ENCODE assay signal across 8 mouse cellular contexts in the genomic region with DNA sequence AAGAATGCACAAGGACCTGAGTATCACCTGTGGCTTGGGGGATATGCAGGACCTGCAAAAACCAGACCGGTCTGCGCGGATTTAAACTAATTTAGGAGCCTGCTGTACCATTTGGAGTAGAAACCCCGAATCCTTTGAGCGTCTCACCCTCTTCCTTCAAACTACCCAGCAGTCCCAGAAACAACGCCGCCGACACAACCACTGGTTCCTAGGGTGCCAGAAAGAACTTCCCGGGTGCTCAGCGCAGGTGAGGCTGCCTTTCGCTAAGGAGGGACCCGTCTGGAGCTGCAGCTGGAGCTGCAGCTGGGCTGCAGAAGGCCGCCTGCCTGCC. TPM values are rescaled to one million over a fixed set of nuclear protein-coding genes. Genes with fewer than 3 reads are reported as not detected.
DNase-seq lines count a peak whose midpoint lies in the region; ATAC-seq and TF ChIP-seq lines count a peak whose summit lies in the region.

No protein-coding gene starts in this region.

- peak overlapping the region; percentile 83 for H3K4me2 ChIP-seq in neural tube, embryonic 11.5 days (ENCODE audit: low read depth)
- H3K4me2 ChIP-seq in embryonic facial prominence, embryonic 15.5 days (replicated peaks), result peak overlapping the region; percentile 64
- peak overlapping the region; percentile 83 for H3K4me2 ChIP-seq in limb, embryonic 14.5 days (replicated peaks; ENCODE audit: low read depth, low read length, severe bottlenecking)
- peak overlapping the region; percentile 80 for H3K4me2 ChIP-seq in stomach, embryonic 15.5 days

- TF ChIP-seq POLR2A in limb, embryonic 14.5 days (IDR thresholded peaks at IDR 0.05; ENCODE audit: borderline replicate concordance, extremely low read depth, insufficient read depth, insufficient read length), result no peak

- H3K4me1 ChIP-seq in neural tube, embryonic 11.5 days (ENCODE audit: control insufficient read depth, insufficient read depth, low read length), result no peaks in the 10 kb centered on the region
- peaks cover 13% of the 10 kb centered on the region for H3K4me1 ChIP-seq in embryonic facial prominence, embryonic 15.5 days
- H3K4me1 ChIP-seq in limb, embryonic 14.5 days (ENCODE audit: control insufficient read depth, insufficient read depth, low read length), result peaks cover 6% of the 10 kb centered on the region; the same call in 1 of the 2 replicates
- 0 out of 2 replicates have a peak, but pooled peaks cover 6% of the 10 kb centered on the region for H3K4me1 ChIP-seq in stomach, embryonic 15.5 days

- peak overlapping the region; percentile 75 for H3K9ac ChIP-seq in neural tube, embryonic 11.5 days (ENCODE audit: low read length)
- peak overlapping the region; percentile 78 for H3K9ac ChIP-seq in embryonic facial prominence, embryonic 15.5 days
- peak overlapping the region; percentile 74 for H3K9ac ChIP-seq in limb, embryonic 14.5 days (ENCODE audit: low read depth, low read length, severe bottlenecking)
- H3K9ac ChIP-seq in stomach, embryonic 15.5 days, result peak overlapping the region; percentile 69

- peak overlapping the region; percentile 73 for H3K4me3 ChIP-seq in neural tube, embryonic 11.5 days (ENCODE audit: low read depth, low read length)
- H3K4me3 ChIP-seq in embryonic facial prominence, embryonic 15.5 days (replicated peaks), result peak overlapping the region; percentile 88
- H3K4me3 ChIP-seq in limb, embryonic 14.5 days (replicated peaks; ENCODE audit: low read length), result peak overlapping the region; percentile 78
- peak overlapping the region; percentile 86 for H3K4me3 ChIP-seq in stomach, embryonic 15.5 days (replicated peaks)

- no peaks in the 10 kb centered on the region for H3K36me3 ChIP-seq in neural tube, embryonic 11.5 days (ENCODE audit: control insufficient read depth, insufficient read depth, low read length)
- H3K36me3 ChIP-seq in embryonic facial prominence, embryonic 15.5 days, result 0 out of 2 replicates have a peak, but pooled peaks cover 4% of the 10 kb centered on the region
- 0 out of 2 replicates have a peak, but pooled peaks cover 7% of the 10 kb centered on the region for H3K36me3 ChIP-seq in limb, embryonic 14.5 days (ENCODE audit: control insufficient read depth, insufficient read depth, low read length)
- H3K36me3 ChIP-seq in stomach, embryonic 15.5 days, result no peaks in the 10 kb centered on the region

- DNase-seq in neural tube, embryonic 11.5 days (ENCODE audit: low spot score), result no peak
- DNase-seq in neural tube, embryonic 10.5 days (ENCODE audit: extremely low spot score, low spot score), result no peak
- peak; percentile 3 for DNase-seq in limb, embryonic 14.5 days (ENCODE audit: low spot score)
- no peak for DNase-seq in ovary, postnatal 36 days (ENCODE audit: low spot score)
- no peak for DNase-seq in gastrocnemius, postnatal 4 days (ENCODE audit: low spot score in 2 of 2)
- no peak for DNase-seq in layer of hippocampus, postnatal 14 days (ENCODE audit: low spot score in 2 of 2)

- peak overlapping the region; percentile 45; the same call in 1 of the 2 replicates for H3K27ac ChIP-seq in neural tube, embryonic 11.5 days (ENCODE audit: low read depth, low read length)
- H3K27ac ChIP-seq in embryonic facial prominence, embryonic 15.5 days (replicated peaks), result peak overlapping the region; percentile 82
- peak overlapping the region; percentile 64; the same call in 1 of the 2 replicates for H3K27ac ChIP-seq in limb, embryonic 14.5 days (replicated peaks; ENCODE audit: low read depth, low read length)
- H3K27ac ChIP-seq in stomach, embryonic 15.5 days, result peak overlapping the region; percentile 90; the same call in 1 of the 2 replicates

- ATAC-seq in neural tube, embryonic 11.5 days (ENCODE audit: insufficient read depth, low FRiP score, low TSS enrichment), result no peak; the same call in 1 of the 2 replicates
- no peak for ATAC-seq in embryonic facial prominence, embryonic 15.5 days (ENCODE audit: insufficient number of reproducible peaks, low FRiP score, low TSS enrichment, low read depth)
- ATAC-seq in limb, embryonic 14.5 days (ENCODE audit: low FRiP score, low read depth), result peak; percentile 13; the same call in 1 of the 2 replicates
- no peak for ATAC-seq in stomach, embryonic 15.5 days (ENCODE audit: insufficient read depth, low FRiP score, low read depth)

- under 1% methylated on average over 13 of the region's 13 CpGs for WGBS in neural tube, embryonic 11.5 days
- WGBS in embryonic facial prominence, embryonic 15.5 days, result under 1% methylated on average over 13 of the region's 13 CpGs
- WGBS in limb, embryonic 14.5 days, result under 1% methylated on average over 13 of the region's 13 CpGs
- WGBS in stomach, embryonic 15.5 days, result under 1% methylated on average over 13 of the region's 13 CpGs

- H3K27me3 ChIP-seq in neural tube, embryonic 11.5 days (ENCODE audit: control insufficient read depth, insufficient read depth, low read length), result no peaks in the 10 kb centered on the region
- no peaks in the 10 kb centered on the region for H3K27me3 ChIP-seq in embryonic facial prominence, embryonic 15.5 days
- H3K27me3 ChIP-seq in limb, embryonic 14.5 days (ENCODE audit: control insufficient read depth, insufficient read depth, low read length), result no peaks in the 10 kb centered on the region
- no peaks in the 10 kb centered on the region for H3K27me3 ChIP-seq in stomach, embryonic 15.5 days (replicated peaks)

- H3K9me3 ChIP-seq in neural tube, embryonic 11.5 days (ENCODE audit: control insufficient read depth, low read length), result no peaks in the 10 kb centered on the region
- no peaks in the 10 kb centered on the region for H3K9me3 ChIP-seq in embryonic facial prominence, embryonic 15.5 days (replicated peaks)
- H3K9me3 ChIP-seq in limb, embryonic 14.5 days (ENCODE audit: control insufficient read depth, low read length), result no peaks in the 10 kb centered on the region
- no peaks in the 10 kb centered on the region for H3K9me3 ChIP-seq in stomach, embryonic 15.5 days

RNA-seq across cellular contexts. Expression of a gene that starts 0.6 kb away (rescaled TPM):
- polyA plus RNA-seq in neural tube, embryonic 11.5 days (2014; fragmentation: Nextera tagmentation; extraction: Ambion mirVana), result 15.4 and 16.8 TPM in 2 replicates
- polyA plus RNA-seq in embryonic facial prominence, embryonic 15.5 days (2015; fragmentation: Nextera tagmentation; extraction: Ambion mirVana), result 16.5 and 17.5 TPM in 2 replicates
- 9.2 and 9.7 TPM in 2 replicates for polyA plus RNA-seq in limb, embryonic 14.5 days (2012; rRNA removed)
- polyA plus RNA-seq in limb, embryonic 14.5 days (2014; fragmentation: Nextera tagmentation; extraction: Ambion mirVana), result 17.2 and 17.4 TPM in 2 replicates
- polyA plus RNA-seq in stomach, embryonic 15.5 days (2015; fragmentation: Nextera tagmentation; extraction: Ambion mirVana), result 34.2 and 40.7 TPM in 2 replicates
- 10 to 100 TPM; 13.7 to 15.8 TPM for total RNA-seq in gastrocnemius, postnatal 4 days (2021)
- total RNA-seq in layer of hippocampus, postnatal 14 days (2021), result 10 to 100 TPM; 10.0 to 10.9 TPM

RNA-seq across cellular contexts. Expression of a gene that starts 13.4 kb away (rescaled TPM):
- polyA plus RNA-seq in neural tube, embryonic 11.5 days (2014; fragmentation: Nextera tagmentation; extraction: Ambion mirVana), result 39.4 and 45.0 TPM in 2 replicates
- polyA plus RNA-seq in embryonic facial prominence, embryonic 15.5 days (2015; fragmentation: Nextera tagmentation; extraction: Ambion mirVana), result 32.1 and 33.6 TPM in 2 replicates
- 14.5 and 20.1 TPM in 2 replicates for polyA plus RNA-seq in limb, embryonic 14.5 days (2012; rRNA removed)
- 35.0 and 35.4 TPM in 2 replicates for polyA plus RNA-seq in limb, embryonic 14.5 days (2014; fragmentation: Nextera tagmentation; extraction: Ambion mirVana)
- 50.2 and 55.7 TPM in 2 replicates for polyA plus RNA-seq in stomach, embryonic 15.5 days (2015; fragmentation: Nextera tagmentation; extraction: Ambion mirVana)
- 10 to 100 TPM; 33.6 to 37.0 TPM for total RNA-seq in gastrocnemius, postnatal 4 days (2021)
- 10 to 100 TPM; 22.3 to 23.0 TPM for total RNA-seq in layer of hippocampus, postnatal 14 days (2021)
